Mouse (Mus musculus): ENCODE measurements around the gene Ccdc97. TPM values are rescaled to one million over a fixed set of nuclear protein-coding genes. Genes with fewer than 3 reads are reported as not detected.

The Ccdc97 gene
- polyA plus RNA-seq, 2 experiments: 28.4 to 64.5 TPM

DNA sequence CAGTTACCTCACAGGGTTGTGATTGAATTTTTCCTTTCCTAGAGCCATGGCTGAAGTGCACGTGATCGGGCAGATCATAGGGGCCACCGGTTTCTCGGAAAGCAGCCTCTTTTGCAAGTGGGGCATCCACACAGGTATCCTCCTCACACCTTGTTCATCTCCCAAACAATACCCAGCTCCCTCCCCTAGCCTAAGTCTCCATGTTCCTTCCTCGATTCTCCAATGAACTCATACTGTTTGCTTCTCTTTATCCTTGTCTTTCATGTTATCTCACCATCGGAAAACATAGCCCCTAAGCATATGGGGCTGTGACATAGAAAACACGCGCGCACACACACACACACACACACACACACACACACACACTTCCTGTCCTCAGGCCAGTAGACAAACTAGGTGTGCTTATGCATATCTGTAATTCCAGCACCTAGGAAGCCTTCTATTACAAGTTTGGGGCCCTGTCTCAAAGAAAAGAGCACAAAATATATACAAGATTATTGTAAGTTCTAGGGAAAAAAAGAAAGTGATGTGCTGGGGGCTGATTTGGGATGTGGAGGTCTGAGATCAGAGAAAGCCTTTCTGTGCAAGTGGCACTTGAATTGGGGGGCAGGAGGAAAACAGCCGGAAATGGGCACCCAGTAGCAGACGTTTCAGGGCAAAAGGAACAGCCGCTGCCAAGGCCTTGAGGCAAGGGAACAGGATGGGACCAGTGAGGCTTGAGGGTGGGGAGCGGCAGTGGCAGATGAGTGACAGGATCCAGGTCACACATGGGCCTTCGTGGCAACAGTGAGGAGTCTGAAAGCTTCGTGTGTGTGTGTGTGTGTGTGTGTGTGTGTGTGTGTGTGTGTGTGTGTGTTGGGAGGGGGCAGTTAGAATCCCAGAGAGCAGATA, 37.3 kb downstream of the Ccdc97 start:
- no peak for DNase-seq (ENCODE audit: low spot score)
- H3K27me3 ChIP-seq (ENCODE audit: control insufficient read depth, insufficient read depth, low read length): peaks cover 9% of the 10 kb centered on the region; the same call in 1 of the 2 replicates
- peak overlapping the region; percentile 66 for H3K4me3 ChIP-seq (replicated peaks; ENCODE audit: low read length)
- no peaks in the 10 kb centered on the region for H3K36me3 ChIP-seq (ENCODE audit: control insufficient read depth, insufficient read depth, low read length)
- no peak for TF ChIP-seq POLR2A (IDR thresholded peaks at IDR 0.05; ENCODE audit: borderline replicate concordance, extremely low read depth, insufficient read depth, insufficient read length)
- WGBS: 61% methylated on average over 15 of the region's 15 CpGs
- peak overlapping the region; percentile 64 for H3K4me2 ChIP-seq (replicated peaks; ENCODE audit: low read depth, low read length, severe bottlenecking)
- H3K4me1 ChIP-seq (ENCODE audit: control insufficient read depth, insufficient read depth, low read length): peaks cover 12% of the 10 kb centered on the region; the same call in 1 of the 2 replicates
- no peak overlapping the region for H3K27ac ChIP-seq (replicated peaks; ENCODE audit: low read depth, low read length)
- no peak overlapping the region for H3K9ac ChIP-seq (ENCODE audit: low read depth, low read length, severe bottlenecking)
- ATAC-seq (ENCODE audit: low FRiP score, low read depth): no peak
- H3K9me3 ChIP-seq (ENCODE audit: control insufficient read depth, low read length): no peaks in the 10 kb centered on the region

- H3K9me3 ChIP-seq (ENCODE audit: control insufficient read depth, low read length): no peaks in the 10 kb centered on the region
- peak; percentile 47; the same call in 1 of the 2 replicates for TF ChIP-seq POLR2A (IDR thresholded peaks at IDR 0.05; ENCODE audit: borderline replicate concordance, extremely low read depth, insufficient read depth, insufficient read length)
- H3K27me3 ChIP-seq (ENCODE audit: control insufficient read depth, insufficient read depth, low read length): peaks cover 2% of the 10 kb centered on the region; the same call in 1 of the 2 replicates
- H3K4me1 ChIP-seq (ENCODE audit: control insufficient read depth, insufficient read depth, low read length): 0 out of 2 replicates have a peak, but pooled peaks cover 9% of the 10 kb centered on the region
- H3K27ac ChIP-seq (replicated peaks; ENCODE audit: low read depth, low read length): peak within 1 kb of the TSS; percentile 88
- WGBS: 0% methylated on average over 46 of the region's 46 CpGs
- peak within 1 kb of the TSS; percentile 66 for H3K4me3 ChIP-seq (replicated peaks; ENCODE audit: low read length)
- peak within 1 kb of the TSS; percentile 64 for H3K4me2 ChIP-seq (replicated peaks; ENCODE audit: low read depth, low read length, severe bottlenecking)
- ATAC-seq (ENCODE audit: low FRiP score, low read depth) (peak; percentile 97), DNase-seq (ENCODE audit: low spot score) (peak; percentile 96)
- no peaks in the 10 kb centered on the region for H3K36me3 ChIP-seq (ENCODE audit: control insufficient read depth, insufficient read depth, low read length)
- peak within 1 kb of the TSS; percentile 70 for H3K9ac ChIP-seq (ENCODE audit: low read depth, low read length, severe bottlenecking)
These were observed 38.2 kb downstream of the Ccdc97 start, which contains the start of gene B9d2 for GRCm38 (mm10) chr7:25680514-25681258. Gene B9d2 (plus strand): TSS chr7:25680780.

DNA sequence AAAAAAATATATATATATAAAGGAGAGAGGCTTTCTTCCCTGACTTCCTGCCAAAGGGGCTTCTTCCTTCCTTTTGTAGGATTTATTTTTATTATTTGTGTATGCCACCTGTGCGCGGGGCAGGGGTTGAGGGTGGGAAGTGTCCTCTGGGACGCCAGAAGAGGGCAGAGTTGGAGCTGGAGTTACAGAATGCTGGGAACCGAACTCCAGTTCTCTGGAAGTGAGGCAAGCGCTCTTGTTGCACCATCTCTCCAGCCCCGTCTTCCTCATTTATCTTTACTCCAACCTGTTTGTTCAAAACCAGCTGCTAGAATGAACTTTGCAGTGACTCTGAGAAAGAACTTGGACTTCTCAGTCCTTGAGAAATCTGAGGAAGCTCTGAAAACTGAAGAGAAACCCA, 38.9 kb downstream of the Ccdc97 start:
- no peak for TF ChIP-seq POLR2A (IDR thresholded peaks at IDR 0.05; ENCODE audit: borderline replicate concordance, extremely low read depth, insufficient read depth, insufficient read length)
- H3K36me3 ChIP-seq (ENCODE audit: control insufficient read depth, insufficient read depth, low read length): no peaks in the 10 kb centered on the region
- 11% methylated on average over 6 of the region's 6 CpGs for WGBS
- peaks cover 8% of the 10 kb centered on the region for H3K27me3 ChIP-seq (ENCODE audit: control insufficient read depth, insufficient read depth, low read length)
- H3K4me3 ChIP-seq (replicated peaks; ENCODE audit: low read length): peak overlapping the region; percentile 66
- H3K9ac ChIP-seq (ENCODE audit: low read depth, low read length, severe bottlenecking): 0 out of 2 replicates have a peak overlapping the region, but pooled peaks have one; percentile 70
- no peak overlapping the region for H3K27ac ChIP-seq (replicated peaks; ENCODE audit: low read depth, low read length)
- DNase-seq (ENCODE audit: low spot score) (no peak), ATAC-seq (ENCODE audit: low FRiP score, low read depth) (no peak)
- peak overlapping the region; percentile 64 for H3K4me2 ChIP-seq (replicated peaks; ENCODE audit: low read depth, low read length, severe bottlenecking)
- H3K4me1 ChIP-seq (ENCODE audit: control insufficient read depth, insufficient read depth, low read length): peaks cover 10% of the 10 kb centered on the region; the same call in 1 of the 2 replicates
- no peaks in the 10 kb centered on the region for H3K9me3 ChIP-seq (ENCODE audit: control insufficient read depth, low read length)

GRCm38 (mm10) chr7:25677013-25677412, 41.9 kb downstream of the Ccdc97 start:
- peaks cover 25% of the 10 kb centered on the region for H3K27me3 ChIP-seq (ENCODE audit: control insufficient read depth, insufficient read depth, low read length)
- DNase-seq (ENCODE audit: low spot score) (no peak), ATAC-seq (ENCODE audit: low FRiP score, low read depth) (no peak)
- H3K4me1 ChIP-seq (ENCODE audit: control insufficient read depth, insufficient read depth, low read length): peaks cover 12% of the 10 kb centered on the region; the same call in 1 of the 2 replicates
- no peak overlapping the region for H3K4me3 ChIP-seq (replicated peaks; ENCODE audit: low read length)
- WGBS: 88% methylated on average over 7 of the region's 7 CpGs
- H3K36me3 ChIP-seq (ENCODE audit: control insufficient read depth, insufficient read depth, low read length): no peaks in the 10 kb centered on the region
- TF ChIP-seq POLR2A (IDR thresholded peaks at IDR 0.05; ENCODE audit: borderline replicate concordance, extremely low read depth, insufficient read depth, insufficient read length): no peak
- no peak overlapping the region for H3K9ac ChIP-seq (ENCODE audit: low read depth, low read length, severe bottlenecking)
- no peak overlapping the region for H3K4me2 ChIP-seq (replicated peaks; ENCODE audit: low read depth, low read length, severe bottlenecking)
- no peak overlapping the region for H3K27ac ChIP-seq (replicated peaks; ENCODE audit: low read depth, low read length)
- no peaks in the 10 kb centered on the region for H3K9me3 ChIP-seq (ENCODE audit: control insufficient read depth, low read length)

Measured in limb, embryonic 14.5 days (tissue).